Mouse (Mus musculus) Muller cell, postnatal 12 days (primary cell): Measurements from ENCODE around the gene Ifi207.
"Not testable (repeated sequence)": the region's sequence is repeated elsewhere in the genome, so short reads cannot be mapped to it uniquely, and the experiment has no call there.

Source experiments
- DNase-seq: peaks from one replicate; pipeline ENCODE4 v3.0.0-alpha.2; 2015; ENCODE audit errors: inconsistent ontology term

The Ifi207 gene

GRCm38 (mm10) chr1:173741656-173742055 lies at the start of gene Ifi207:
Gene Ifi207, minus strand, starts transcription at chr1:173741747.
- no peak for DNase-seq

DNA sequence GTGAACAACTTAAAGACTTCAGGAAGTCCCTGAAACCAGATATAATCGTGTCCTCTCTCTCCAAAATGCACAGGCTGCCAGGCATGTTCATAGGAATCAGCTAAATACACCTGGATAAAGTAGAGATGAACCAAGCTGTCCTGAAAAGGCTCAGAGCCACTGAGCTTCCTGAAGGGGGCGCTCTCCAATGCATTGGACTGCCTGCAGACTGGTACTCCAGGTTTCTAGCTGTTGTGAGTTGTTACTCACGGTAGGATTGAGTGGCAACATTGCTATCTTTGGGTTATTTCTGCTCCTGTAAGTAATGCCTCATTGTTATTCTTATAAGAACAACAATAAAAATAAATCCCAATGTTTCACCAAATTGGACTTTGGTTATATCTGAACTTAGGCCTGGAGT lies 31.9 kb upstream of the Ifi207 start:
- DNase-seq, result not testable (repeated sequence)

- peak; percentile 84 for DNase-seq
Observed at GRCm38 (mm10) chr1:173766848-173767617, 25.5 kb upstream of the Ifi207 start, which contains the start of gene Ifi204. Gene Ifi204, minus strand, starts transcription at chr1:173766943.

DNA sequence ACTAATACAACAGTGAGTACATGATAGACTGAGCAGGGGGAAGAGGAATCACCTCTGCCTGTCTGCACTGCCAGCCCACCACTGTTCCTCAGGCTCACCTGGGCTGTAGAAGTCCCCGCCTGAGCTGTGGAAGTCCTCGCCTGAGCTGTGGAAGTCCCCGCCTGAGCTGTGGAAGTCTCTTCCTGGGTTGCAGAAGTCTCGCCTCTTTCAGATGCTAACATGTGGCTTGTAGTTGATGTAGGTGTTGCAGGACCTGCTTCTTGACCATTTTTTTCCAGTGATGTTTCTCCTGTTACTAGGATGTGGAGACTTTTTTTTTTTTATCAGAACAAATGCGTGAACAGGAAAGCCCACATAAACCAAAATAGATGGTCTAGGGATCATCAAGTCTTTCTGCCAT lies 18.5 kb upstream of the Ifi207 start:
- DNase-seq, result not testable (repeated sequence)

DNA sequence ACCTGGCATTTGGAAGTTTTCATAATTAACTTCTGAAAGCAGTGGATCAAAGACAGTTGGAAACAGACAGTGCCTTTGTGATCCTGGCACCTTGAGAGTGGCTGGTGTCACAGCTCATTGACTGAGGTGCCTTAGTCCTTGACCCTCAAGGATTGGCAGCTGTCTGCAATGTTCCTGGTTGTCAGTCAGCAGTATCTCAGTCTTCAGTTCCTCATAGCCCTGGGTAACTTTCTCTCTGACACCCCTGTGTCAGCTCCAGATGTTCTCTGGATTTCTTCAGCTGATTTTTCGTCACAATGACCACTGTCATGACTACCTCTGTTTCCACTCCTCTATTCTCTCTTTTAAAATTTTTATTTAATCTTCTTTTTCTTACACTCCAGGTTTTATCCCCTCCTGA lies 715 bp upstream of the Ifi207 start:
- no peak for DNase-seq

GRCm38 (mm10) chr1:173740537-173740936 lies 1.0 kb downstream of the Ifi207 start:
- no peak for DNase-seq

- no peak for DNase-seq
Observed at GRCm38 (mm10) chr1:173736986-173737385, 4.6 kb downstream of the Ifi207 start.

GRCm38 (mm10) chr1:173735015-173735414 lies 6.5 kb downstream of the Ifi207 start:
- not testable (repeated sequence) for DNase-seq

- DNase-seq, result no peak
Observed at GRCm38 (mm10) chr1:173733219-173733618, 8.3 kb downstream of the Ifi207 start.

GRCm38 (mm10) chr1:173694270-173694669 lies 47.3 kb downstream of the Ifi207 start:
- no peak for DNase-seq

GRCm38 (mm10) chr1:173678605-173679004 lies 62.9 kb downstream of the Ifi207 start:
- not testable (repeated sequence) for DNase-seq

DNA sequence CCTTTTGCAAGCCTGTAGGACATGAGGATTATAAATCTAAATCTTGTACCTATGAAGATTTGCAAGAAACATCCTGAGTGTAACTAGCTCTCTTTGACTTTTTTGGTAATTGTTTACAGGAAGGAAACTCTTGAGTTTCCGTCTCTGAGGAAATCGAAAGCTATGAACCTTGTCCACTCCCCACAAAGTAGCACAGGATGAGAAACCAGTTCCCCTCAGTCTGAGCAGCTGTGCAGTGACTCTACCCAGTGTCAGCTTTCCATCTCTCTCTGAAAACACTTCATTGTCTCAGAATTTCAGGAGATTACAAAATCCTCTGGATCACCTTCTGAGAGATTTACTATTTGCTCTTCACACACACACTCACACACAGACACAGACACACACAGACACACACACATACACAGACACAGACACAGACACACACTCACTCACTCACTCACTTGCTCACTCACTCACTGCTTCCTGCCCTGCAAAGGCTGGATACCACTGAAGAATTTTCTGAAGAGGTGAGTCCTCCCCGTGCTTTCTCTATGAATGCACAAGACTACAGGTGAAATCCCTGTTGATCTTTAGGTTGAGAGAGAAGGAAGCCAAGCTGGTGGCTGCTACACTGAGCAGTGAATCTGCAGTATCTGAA lies 68.0 kb downstream of the Ifi207 start, which contains the start of gene Ifi208:
Gene Ifi208, plus strand, starts transcription at position 218 of the 640 bp plus-strand sequence.
- not testable (repeated sequence) for DNase-seq
